Mouse (Mus musculus) spleen, postnatal 14 days (tissue): ENCODE measurements around the gene Pole2.

Experiments used
- DNase-seq, 2 experiments: peaks; one replicate each; pipeline ENCODE4 v3.0.0; 2021 to 2022; ENCODE audit warnings: low spot score in 2 of 2

The Pole2 gene

GRCm38 (mm10) chr12:69227776-69228466 lies at the start of gene Pole2:
Gene Pole2, minus strand, starts transcription at chr12:69228195.
- DNase-seq: peak; percentile 82 to 85

GRCm38 (mm10) chr12:69268956-69269355 lies 41.0 kb upstream of the Pole2 start:
- no peak for DNase-seq

GRCm38 (mm10) chr12:69267956-69268632 lies 40.1 kb upstream of the Pole2 start:
- no peak for DNase-seq

- no peak for DNase-seq
These were observed 37.0 kb upstream of the Pole2 start for GRCm38 (mm10) chr12:69265031-69265430.

GRCm38 (mm10) chr12:69262251-69262650 lies 34.3 kb upstream of the Pole2 start:
- no peak for DNase-seq

GRCm38 (mm10) chr12:69257836-69258235 lies 29.8 kb upstream of the Pole2 start:
- peak in 1 of 2 experiments; percentile 14 for DNase-seq

- DNase-seq: no peak
These were observed 25.8 kb upstream of the Pole2 start for GRCm38 (mm10) chr12:69253806-69254205.

- no peak for DNase-seq
These were observed 22.8 kb upstream of the Pole2 start for GRCm38 (mm10) chr12:69250756-69251155.

- no peak for DNase-seq
These were observed 21.8 kb upstream of the Pole2 start for GRCm38 (mm10) chr12:69249766-69250165.

GRCm38 (mm10) chr12:69241771-69242431 lies 13.9 kb upstream of the Pole2 start:
- peak; percentile 34 to 50 for DNase-seq

GRCm38 (mm10) chr12:69241405-69241770 lies 13.4 kb upstream of the Pole2 start:
- no peak for DNase-seq

GRCm38 (mm10) chr12:69240876-69241275 lies 12.9 kb upstream of the Pole2 start, which contains the start of gene Klhdc1:
Gene Klhdc1, plus strand, starts transcription at chr12:69241176.
- no peak for DNase-seq

GRCm38 (mm10) chr12:69238284-69238683 lies 10.3 kb upstream of the Pole2 start:
- DNase-seq: no peak

GRCm38 (mm10) chr12:69235782-69236181 lies 7.8 kb upstream of the Pole2 start:
- DNase-seq: no peak

GRCm38 (mm10) chr12:69229251-69229650 lies 1.3 kb upstream of the Pole2 start:
- peak in 1 of 2 experiments; percentile 44 for DNase-seq

- no peak for DNase-seq
These were observed 7.2 kb downstream of the Pole2 start for GRCm38 (mm10) chr12:69220613-69221277.

- no peak for DNase-seq
These were observed 11.4 kb downstream of the Pole2 start for GRCm38 (mm10) chr12:69216587-69216986.

GRCm38 (mm10) chr12:69215000-69215785 lies 12.8 kb downstream of the Pole2 start:
- no peak for DNase-seq

- no peak for DNase-seq
These were observed 13.6 kb downstream of the Pole2 start for GRCm38 (mm10) chr12:69214393-69214792.

GRCm38 (mm10) chr12:69213186-69213777 lies 14.7 kb downstream of the Pole2 start:
- no peak for DNase-seq

- no peak for DNase-seq
These were observed 16.9 kb downstream of the Pole2 start for GRCm38 (mm10) chr12:69211057-69211456.
